Mouse (Mus musculus): ENCODE data around the gene Pla2g1b.
"Not testable (repeated sequence)": the region's sequence is repeated elsewhere in the genome, so short reads cannot be mapped to it uniquely, and the experiment has no call there.

The Pla2g1b gene

GRCm38 (mm10) chr5:115505617-115506016 is 39.6 kb downstream of the Pla2g1b start:
- DNase-seq (ENCODE audit: low spot score) = not testable (repeated sequence)

DNA sequence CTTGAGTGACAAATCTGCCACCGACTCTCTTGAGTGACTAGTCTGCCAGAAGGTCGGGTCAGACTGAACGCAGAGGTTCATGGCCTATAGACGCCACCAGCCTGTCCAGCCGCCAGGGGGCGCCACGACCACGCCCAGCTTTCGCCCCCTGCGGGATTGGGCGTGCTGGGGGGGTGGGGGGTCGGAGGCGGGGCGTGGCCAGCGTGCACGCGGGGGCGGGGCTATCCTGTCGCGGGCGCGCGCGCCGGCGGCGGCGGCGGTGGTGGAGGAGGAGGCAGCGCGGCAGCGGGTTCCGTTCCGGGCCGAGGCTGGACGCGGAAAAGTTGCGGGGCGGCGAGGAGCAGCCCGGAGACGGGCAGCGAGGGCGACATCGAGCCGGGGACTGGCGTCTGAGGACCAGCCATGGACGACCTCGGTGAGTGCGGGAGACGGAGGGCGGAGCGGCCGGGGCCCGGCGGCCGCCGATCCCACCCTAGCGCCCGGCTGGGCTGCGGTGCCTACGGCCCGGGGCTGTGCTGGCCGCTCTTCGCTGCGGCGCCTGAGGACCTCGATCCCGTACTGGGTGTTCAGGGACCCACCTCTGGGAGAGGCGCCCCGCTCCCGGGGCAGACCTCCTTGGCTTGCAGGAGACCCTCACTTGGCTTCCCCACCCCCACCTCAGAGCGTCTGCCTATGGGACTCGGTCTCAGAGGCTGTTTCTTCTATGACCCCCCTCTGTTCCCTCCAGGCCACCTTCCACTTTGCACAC is 40.6 kb downstream of the Pla2g1b start, which contains the start of gene Pxn:
Gene Pxn, plus strand, starts transcription at position 223 of the 748 bp plus-strand sequence.
- peak; percentile 83 for DNase-seq (ENCODE audit: low spot score)

DNA sequence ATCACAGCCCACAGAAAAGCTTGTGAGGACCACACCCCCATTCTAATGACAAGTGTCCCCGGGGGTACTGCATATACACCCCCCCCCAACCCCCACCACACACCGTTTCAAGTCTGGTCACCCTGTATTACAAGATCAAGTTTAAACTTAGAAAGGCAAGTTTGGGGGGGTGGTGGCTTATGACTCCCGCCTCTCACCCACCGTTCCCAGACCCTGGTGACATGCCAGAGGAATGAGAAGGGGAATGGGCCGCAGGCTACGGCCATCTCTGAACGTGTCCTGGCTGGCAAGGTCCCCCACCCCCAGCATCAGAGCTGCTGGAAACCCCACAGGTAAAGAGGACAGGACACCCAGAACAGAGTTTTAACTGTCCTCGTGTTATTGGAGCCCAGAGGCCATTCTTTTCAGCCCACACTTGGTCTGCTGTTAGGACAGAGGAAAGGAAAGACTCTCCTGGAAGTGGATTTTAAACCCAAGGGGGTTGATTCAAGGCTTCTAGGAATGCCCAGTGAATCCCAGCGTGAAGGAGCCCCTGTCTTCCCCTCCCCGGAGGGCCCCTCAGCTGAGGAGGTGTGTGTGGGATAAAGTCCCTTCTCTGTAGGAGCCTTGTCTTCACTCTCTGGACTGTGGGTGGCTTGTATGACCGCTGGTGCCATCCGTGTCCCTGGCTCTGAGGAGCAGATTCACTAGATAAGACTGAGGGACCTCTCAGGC is 41.4 kb downstream of the Pla2g1b start:
- DNase-seq (ENCODE audit: low spot score) = no peak

- no peak for DNase-seq (ENCODE audit: low spot score)
Observed at GRCm38 (mm10) chr5:115507981-115508858, 42.2 kb downstream of the Pla2g1b start.

GRCm38 (mm10) chr5:115508859-115509147 is 42.7 kb downstream of the Pla2g1b start:
- DNase-seq (ENCODE audit: low spot score) = no peak

DNA sequence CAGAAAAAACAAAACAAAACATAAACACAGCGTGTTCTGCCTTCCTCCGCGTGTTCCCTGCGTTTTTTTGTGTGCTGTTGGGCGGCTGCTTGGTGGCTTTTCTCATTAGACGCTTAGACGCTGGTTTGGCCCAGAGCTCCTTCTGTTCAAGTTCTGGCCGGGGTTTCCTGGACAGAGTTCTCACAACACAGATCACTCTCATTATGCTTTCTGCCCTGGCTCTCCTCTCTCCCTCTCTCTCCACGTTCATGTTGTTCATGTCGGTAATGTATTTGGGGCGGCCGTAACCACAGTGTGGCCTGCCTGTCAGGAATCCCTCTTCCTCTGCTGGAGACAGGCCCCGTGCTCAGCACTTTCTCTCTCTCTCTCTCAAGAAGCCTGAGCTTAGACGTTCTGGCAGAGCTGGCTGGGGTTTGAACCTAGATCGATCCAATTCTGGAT is 43.3 kb downstream of the Pla2g1b start:
- no peak for DNase-seq (ENCODE audit: low spot score)

- no peak for DNase-seq (ENCODE audit: low spot score)
Observed at GRCm38 (mm10) chr5:115509790-115510689, 44.0 kb downstream of the Pla2g1b start.

GRCm38 (mm10) chr5:115512375-115512774 is 46.3 kb downstream of the Pla2g1b start:
- no peak for DNase-seq (ENCODE audit: low spot score)

DNA sequence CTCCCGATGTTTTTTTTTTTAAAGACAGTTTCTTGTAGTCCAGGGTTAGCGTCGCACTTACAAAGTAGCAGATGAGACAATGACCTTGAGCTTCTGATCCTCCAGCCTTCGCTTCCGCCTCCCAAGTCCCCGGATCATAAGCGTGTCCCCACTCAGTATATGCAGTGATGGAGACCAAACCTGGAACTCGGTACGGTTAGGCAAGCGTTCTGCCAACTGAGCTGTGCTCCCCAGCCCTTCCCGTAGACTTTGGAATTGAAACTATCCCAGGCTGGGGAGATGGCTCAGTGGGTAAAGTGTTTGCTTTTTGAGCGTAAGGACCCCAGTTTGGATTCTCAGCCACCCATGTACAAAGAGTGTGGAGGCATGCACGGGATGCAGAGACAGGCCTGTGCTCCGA is 47.2 kb downstream of the Pla2g1b start:
- no peak for DNase-seq (ENCODE audit: low spot score)

- DNase-seq (ENCODE audit: low spot score) = no peak
Observed at GRCm38 (mm10) chr5:115513721-115514120, 47.7 kb downstream of the Pla2g1b start.

- no peak for DNase-seq (ENCODE audit: low spot score)
Observed at GRCm38 (mm10) chr5:115514346-115514745, 48.3 kb downstream of the Pla2g1b start.

- no peak for DNase-seq (ENCODE audit: low spot score)
Observed at GRCm38 (mm10) chr5:115514896-115515587, 49.0 kb downstream of the Pla2g1b start.

- DNase-seq (ENCODE audit: low spot score) = no peak
Observed at GRCm38 (mm10) chr5:115516081-115516907, 50.2 kb downstream of the Pla2g1b start.

DNA sequence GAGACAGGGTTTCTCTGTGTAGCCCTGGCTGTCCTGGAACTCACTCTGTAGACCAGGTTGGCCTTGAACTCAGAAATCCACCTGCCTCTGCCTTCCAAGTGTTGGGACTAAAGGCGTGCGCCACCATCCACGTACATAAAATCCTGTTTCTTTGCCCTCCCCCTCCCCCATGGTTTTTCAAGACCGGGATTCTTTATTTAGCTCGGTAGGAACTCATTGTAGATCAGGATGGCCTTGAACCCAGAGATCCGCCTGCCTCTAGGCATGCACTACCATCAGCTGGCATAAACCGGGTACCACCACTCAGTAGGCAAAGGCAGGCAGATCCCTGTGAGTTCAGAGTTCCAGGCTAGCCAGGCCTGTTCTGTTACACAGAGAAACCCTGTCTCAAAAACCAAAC is 50.8 kb downstream of the Pla2g1b start:
- no peak for DNase-seq (ENCODE audit: low spot score)

GRCm38 (mm10) chr5:115517501-115517900 is 51.4 kb downstream of the Pla2g1b start:
- DNase-seq (ENCODE audit: low spot score) = no peak

DNA sequence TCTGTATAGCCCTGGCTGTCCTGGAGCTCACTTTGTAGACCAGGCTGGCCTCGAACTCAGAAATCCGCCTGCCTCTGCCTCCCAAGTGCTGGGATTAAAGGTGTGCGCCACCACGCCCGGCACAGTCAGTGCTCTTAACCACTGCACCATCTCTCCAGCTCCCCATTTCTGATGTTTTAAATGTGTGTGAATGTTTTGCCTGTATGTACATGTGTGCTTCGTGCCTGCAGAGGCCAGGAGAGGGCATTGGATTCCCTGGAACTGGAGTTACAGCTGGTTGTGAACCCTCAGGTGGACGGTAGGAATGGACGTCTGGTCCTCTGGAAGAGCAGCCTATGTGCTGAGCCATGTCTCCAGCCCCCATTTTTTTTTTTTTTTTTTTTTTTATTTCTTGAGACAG is 52.2 kb downstream of the Pla2g1b start:
- not testable (repeated sequence) for DNase-seq (ENCODE audit: low spot score)

DNA sequence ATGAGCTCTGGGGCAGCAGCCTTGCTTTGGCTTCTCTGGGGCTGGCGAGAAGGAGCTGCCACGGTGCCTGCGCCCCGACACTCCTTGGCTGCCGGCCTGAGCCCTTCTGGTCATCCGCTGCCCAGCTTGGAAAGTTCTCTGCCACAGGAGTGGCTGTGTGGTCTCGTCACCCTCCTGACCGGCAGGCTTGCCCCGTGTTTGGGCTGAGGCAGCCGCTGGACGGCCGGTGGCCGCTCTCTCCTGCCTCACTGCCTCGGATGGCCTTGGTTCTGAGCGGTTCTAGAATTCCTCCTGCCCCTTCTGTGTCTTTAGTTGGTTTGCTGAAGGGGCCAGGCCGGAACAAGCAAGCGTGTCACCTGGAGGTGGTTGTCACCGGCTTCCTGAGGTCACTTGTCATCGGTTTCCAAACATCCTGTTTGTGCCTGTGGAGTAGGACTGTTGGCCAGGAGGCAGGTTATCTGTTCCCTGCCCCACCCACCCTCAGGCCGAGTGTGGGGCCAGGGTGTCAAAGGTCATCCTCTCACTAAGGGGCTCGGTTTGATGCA is 54.3 kb downstream of the Pla2g1b start:
- DNase-seq (ENCODE audit: low spot score) = no peak

DNA sequence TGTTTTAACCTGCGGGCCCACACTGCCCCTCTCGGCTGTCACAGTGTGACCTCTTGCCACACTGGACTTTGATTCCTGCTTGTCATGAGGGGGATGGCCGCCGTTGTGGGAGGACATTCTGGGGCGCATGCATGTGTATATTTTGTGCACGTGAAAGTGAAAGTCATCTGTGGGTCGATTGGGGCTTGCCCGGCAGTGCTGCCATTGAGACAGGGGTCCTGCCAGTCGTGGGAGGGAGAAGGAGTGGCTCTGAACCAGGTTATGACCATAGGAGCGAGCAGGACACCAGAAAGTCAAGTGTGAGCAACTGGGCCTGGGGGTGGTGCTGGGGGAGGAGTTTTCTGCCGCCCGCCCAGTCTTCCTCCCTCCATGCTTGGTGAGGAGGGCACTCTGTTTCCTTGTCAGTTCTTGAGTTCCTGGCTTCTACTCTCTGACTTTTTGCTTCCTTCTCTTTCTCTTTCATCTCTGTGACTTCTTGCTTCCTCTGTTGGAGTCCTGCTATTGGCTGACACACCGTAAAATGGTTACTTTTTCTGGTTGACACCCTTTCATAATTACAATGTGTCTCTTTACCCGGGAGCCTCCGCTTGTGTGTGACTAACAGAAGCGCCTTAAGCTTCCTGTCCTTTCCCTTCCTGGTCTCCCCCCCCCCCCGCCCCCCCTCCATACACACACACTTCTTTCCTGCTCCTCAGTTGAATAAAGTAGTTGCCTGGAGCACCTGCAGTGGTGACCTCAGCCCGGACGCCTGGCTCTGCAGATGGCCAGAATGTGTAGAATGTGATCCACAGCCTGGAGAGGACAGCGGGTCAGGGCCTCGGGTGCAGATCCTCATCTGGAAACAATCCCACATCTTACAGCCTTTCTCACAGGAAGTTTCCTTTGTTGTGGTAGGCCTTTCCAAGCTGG is 55.7 kb downstream of the Pla2g1b start:
- DNase-seq (ENCODE audit: low spot score) = no peak

DNA sequence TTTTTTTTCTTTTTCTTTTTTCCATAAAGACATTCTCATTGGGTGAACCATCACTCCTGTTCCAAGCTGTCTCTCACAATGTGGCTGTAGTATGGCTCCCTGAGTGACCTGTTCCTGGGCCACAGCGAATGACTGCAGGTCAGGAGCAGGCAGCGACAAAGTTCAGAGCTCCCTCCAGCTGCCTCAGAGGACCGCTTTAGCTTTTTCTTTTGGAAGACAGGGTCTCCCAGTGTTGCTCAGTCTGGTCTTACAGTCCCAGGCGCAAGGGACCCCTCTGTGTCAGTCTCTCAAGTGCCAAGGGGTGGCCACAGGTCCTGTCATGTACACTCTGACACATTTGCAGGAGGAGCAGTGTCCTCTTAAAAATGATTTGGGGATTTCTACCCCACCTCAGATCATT is 56.5 kb downstream of the Pla2g1b start:
- DNase-seq (ENCODE audit: low spot score) = no peak
